Mouse (Mus musculus): Measurements from ENCODE around the gene Jun. TPM values are rescaled to one million over a fixed set of nuclear protein-coding genes. Genes with fewer than 3 reads are reported as not detected.
A peak's percentile ranks its signal among the peaks of the same experiment; 100 is the strongest.

The Jun gene
- polyA plus RNA-seq, 1 experiment from 2014 or later, result 53.6 TPM

GRCm38 (mm10) chr4:95038024-95038423 is 14.0 kb downstream of the Jun start:
- H3K4me1 ChIP-seq (ENCODE audit: control insufficient read depth, insufficient read depth, low read length), result no peaks in the 10 kb centered on the region
- ATAC-seq (ENCODE audit: low read depth), result 0 out of 2 replicates have a peak, but pooled peaks have one; percentile 47

GRCm38 (mm10) chr4:95031158-95031557 is 20.9 kb downstream of the Jun start:
- Histone ChIP-seq H3K9me3 (ENCODE audit: control insufficient read depth, low read length) (no peaks in the 10 kb centered on the region), H3K27me3 (replicated peaks; ENCODE audit: control insufficient read depth, insufficient read depth, low read length) (no peaks in the 10 kb centered on the region), H3K9ac (ENCODE audit: low read depth, low read length) (no peak overlapping the region), H3K4me3 (ENCODE audit: low read depth, low read length) (no peak overlapping the region), H3K4me1 (ENCODE audit: control insufficient read depth, insufficient read depth, low read length) (no peaks in the 10 kb centered on the region), H3K36me3 (ENCODE audit: control insufficient read depth, insufficient read depth, low read length) (no peaks in the 10 kb centered on the region), H3K27ac (replicated peaks; ENCODE audit: low read depth, low read length) (no peak overlapping the region), H3K4me2 (ENCODE audit: low read depth, low read length) (no peak overlapping the region)
- no peak for DNase-seq (ENCODE audit: low spot score)
- 52% methylated on average over 4 of the region's 4 CpGs for WGBS
- ATAC-seq (ENCODE audit: low read depth), result no peak

More at GRCm38 (mm10) chr4:95038024-95038423, 14.0 kb downstream of the Jun start:
- H3K27ac ChIP-seq (replicated peaks; ENCODE audit: low read depth, low read length), result no peak overlapping the region
- no peaks in the 10 kb centered on the region for H3K27me3 ChIP-seq (replicated peaks; ENCODE audit: control insufficient read depth, insufficient read depth, low read length)
- peak; percentile 62 for DNase-seq (ENCODE audit: low spot score)
- H3K4me3 ChIP-seq (ENCODE audit: low read depth, low read length), result no peak overlapping the region
- 18% methylated on average over 5 of the region's 5 CpGs for WGBS
- no peak overlapping the region for H3K9ac ChIP-seq (ENCODE audit: low read depth, low read length)
- no peaks in the 10 kb centered on the region for H3K9me3 ChIP-seq (ENCODE audit: control insufficient read depth, low read length)
- no peak overlapping the region for H3K4me2 ChIP-seq (ENCODE audit: low read depth, low read length)
- H3K36me3 ChIP-seq (ENCODE audit: control insufficient read depth, insufficient read depth, low read length), result no peaks in the 10 kb centered on the region

GRCm38 (mm10) chr4:95025847-95026600 is 26.0 kb downstream of the Jun start:
- no peak overlapping the region for H3K4me3 ChIP-seq (ENCODE audit: low read depth, low read length)
- no peaks in the 10 kb centered on the region for H3K4me1 ChIP-seq (ENCODE audit: control insufficient read depth, insufficient read depth, low read length)
- H3K4me2 ChIP-seq (ENCODE audit: low read depth, low read length), result no peak overlapping the region
- H3K9ac ChIP-seq (ENCODE audit: low read depth, low read length), result no peak overlapping the region
- H3K27me3 ChIP-seq (replicated peaks; ENCODE audit: control insufficient read depth, insufficient read depth, low read length), result no peaks in the 10 kb centered on the region
- no peaks in the 10 kb centered on the region for H3K9me3 ChIP-seq (ENCODE audit: control insufficient read depth, low read length)
- H3K27ac ChIP-seq (replicated peaks; ENCODE audit: low read depth, low read length), result no peak overlapping the region
- H3K36me3 ChIP-seq (ENCODE audit: control insufficient read depth, insufficient read depth, low read length), result no peaks in the 10 kb centered on the region
- DNase-seq (ENCODE audit: low spot score) (no peak), ATAC-seq (ENCODE audit: low read depth) (no peak)
- 81% methylated on average over 16 of the region's 16 CpGs for WGBS

GRCm38 (mm10) chr4:95023350-95023953 is 28.6 kb downstream of the Jun start:
- H3K4me2 ChIP-seq (ENCODE audit: low read depth, low read length), result no peak overlapping the region
- H3K27ac ChIP-seq (replicated peaks; ENCODE audit: low read depth, low read length), result no peak overlapping the region
- no peaks in the 10 kb centered on the region for H3K36me3 ChIP-seq (ENCODE audit: control insufficient read depth, insufficient read depth, low read length)
- DNase-seq (ENCODE audit: low spot score) (no peak), ATAC-seq (ENCODE audit: low read depth) (no peak)
- no peaks in the 10 kb centered on the region for H3K27me3 ChIP-seq (replicated peaks; ENCODE audit: control insufficient read depth, insufficient read depth, low read length)
- H3K4me3 ChIP-seq (ENCODE audit: low read depth, low read length), result no peak overlapping the region
- H3K9me3 ChIP-seq (ENCODE audit: control insufficient read depth, low read length), result no peaks in the 10 kb centered on the region
- no peaks in the 10 kb centered on the region for H3K4me1 ChIP-seq (ENCODE audit: control insufficient read depth, insufficient read depth, low read length)
- no peak overlapping the region for H3K9ac ChIP-seq (ENCODE audit: low read depth, low read length)
- WGBS, result 78% methylated on average over 12 of the region's 12 CpGs

- ATAC-seq (ENCODE audit: low read depth) (no peak), DNase-seq (ENCODE audit: low spot score) (no peak)
- no peak overlapping the region for H3K4me3 ChIP-seq (ENCODE audit: low read depth, low read length)
- no peak overlapping the region for H3K27ac ChIP-seq (replicated peaks; ENCODE audit: low read depth, low read length)
- no peaks in the 10 kb centered on the region for H3K36me3 ChIP-seq (ENCODE audit: control insufficient read depth, insufficient read depth, low read length)
- H3K9ac ChIP-seq (ENCODE audit: low read depth, low read length), result no peak overlapping the region
- H3K9me3 ChIP-seq (ENCODE audit: control insufficient read depth, low read length), result no peaks in the 10 kb centered on the region
- H3K4me1 ChIP-seq (ENCODE audit: control insufficient read depth, insufficient read depth, low read length), result no peaks in the 10 kb centered on the region
- no peaks in the 10 kb centered on the region for H3K27me3 ChIP-seq (replicated peaks; ENCODE audit: control insufficient read depth, insufficient read depth, low read length)
- no peak overlapping the region for H3K4me2 ChIP-seq (ENCODE audit: low read depth, low read length)
- 75% methylated on average over 12 of the region's 12 CpGs for WGBS
Measured at GRCm38 (mm10) chr4:95021649-95022637, 30.1 kb downstream of the Jun start.

- Histone ChIP-seq H3K9ac (ENCODE audit: low read depth, low read length) (no peak overlapping the region), H3K9me3 (ENCODE audit: control insufficient read depth, low read length) (no peaks in the 10 kb centered on the region), H3K27me3 (replicated peaks; ENCODE audit: control insufficient read depth, insufficient read depth, low read length) (no peaks in the 10 kb centered on the region), H3K4me3 (ENCODE audit: low read depth, low read length) (no peak overlapping the region), H3K4me2 (ENCODE audit: low read depth, low read length) (no peak overlapping the region), H3K36me3 (ENCODE audit: control insufficient read depth, insufficient read depth, low read length) (no peaks in the 10 kb centered on the region), H3K27ac (replicated peaks; ENCODE audit: low read depth, low read length) (no peak overlapping the region), H3K4me1 (ENCODE audit: control insufficient read depth, insufficient read depth, low read length) (no peaks in the 10 kb centered on the region)
- no peak for ATAC-seq (ENCODE audit: low read depth)
- WGBS, result 85% methylated on average over 2 of the region's 2 CpGs
- DNase-seq (ENCODE audit: low spot score), result no peak
Measured at GRCm38 (mm10) chr4:95020201-95020600, 31.8 kb downstream of the Jun start.

- H3K4me3 ChIP-seq (ENCODE audit: low read depth, low read length), result no peak overlapping the region
- H3K9me3 ChIP-seq (ENCODE audit: control insufficient read depth, low read length), result no peaks in the 10 kb centered on the region
- peak; percentile 72; the same call in 1 of the 2 replicates for ATAC-seq (ENCODE audit: low read depth)
- no peaks in the 10 kb centered on the region for H3K27me3 ChIP-seq (replicated peaks; ENCODE audit: control insufficient read depth, insufficient read depth, low read length)
- WGBS, result 42% methylated on average over 7 of the region's 7 CpGs
- H3K4me1 ChIP-seq (ENCODE audit: control insufficient read depth, insufficient read depth, low read length), result no peaks in the 10 kb centered on the region
- no peak for DNase-seq (ENCODE audit: low spot score)
- no peak overlapping the region for H3K9ac ChIP-seq (ENCODE audit: low read depth, low read length)
- no peak overlapping the region for H3K4me2 ChIP-seq (ENCODE audit: low read depth, low read length)
- H3K27ac ChIP-seq (replicated peaks; ENCODE audit: low read depth, low read length), result no peak overlapping the region
- no peaks in the 10 kb centered on the region for H3K36me3 ChIP-seq (ENCODE audit: control insufficient read depth, insufficient read depth, low read length)
Measured at GRCm38 (mm10) chr4:95018221-95018620, 33.8 kb downstream of the Jun start.

GRCm38 (mm10) chr4:95012706-95013105 is 39.3 kb downstream of the Jun start:
- H3K4me3 ChIP-seq (ENCODE audit: low read depth, low read length), result no peak overlapping the region
- no peak overlapping the region for H3K27ac ChIP-seq (replicated peaks; ENCODE audit: low read depth, low read length)
- H3K9me3 ChIP-seq (ENCODE audit: control insufficient read depth, low read length), result no peaks in the 10 kb centered on the region
- DNase-seq (ENCODE audit: low spot score) (no peak), ATAC-seq (ENCODE audit: low read depth) (no peak)
- no peaks in the 10 kb centered on the region for H3K27me3 ChIP-seq (replicated peaks; ENCODE audit: control insufficient read depth, insufficient read depth, low read length)
- H3K4me2 ChIP-seq (ENCODE audit: low read depth, low read length), result no peak overlapping the region
- WGBS, result 72% methylated on average over 1 of the region's 1 CpGs
- H3K9ac ChIP-seq (ENCODE audit: low read depth, low read length), result no peak overlapping the region
- H3K4me1 ChIP-seq (ENCODE audit: control insufficient read depth, insufficient read depth, low read length), result no peaks in the 10 kb centered on the region
- no peaks in the 10 kb centered on the region for H3K36me3 ChIP-seq (ENCODE audit: control insufficient read depth, insufficient read depth, low read length)

All from embryonic facial prominence, embryonic 14.5 days (tissue).